Mouse (Mus musculus) embryonic facial prominence, embryonic 13.5 days (tissue): ENCODE measurements at regions not wholly inside any gene's neighbourhood (a gene's known extent, or its start where the extent isn't known, plus 50 kb on each side); places are given as distances from the start of the nearest gene placed in this dataset.

Experiments used
- ATAC-seq: fragments of 200-750 bp; cut with Nextera tagmentation; 2 replicates; pipeline ENCODE4 v1.8.0; 2017; ENCODE audit warnings: low read depth; ENCODE audit not compliant: insufficient number of reproducible peaks, insufficient read depth, low FRiP score, low TSS enrichment
- H3K27ac ChIP-seq: fragments of 300-500 bp; sonication (generic); 2 replicates; pipeline ENCODE4 v1.5.1; 2015; ENCODE audit warnings: moderate library complexity, mild to moderate bottlenecking, inconsistent platforms
- H3K27me3 ChIP-seq: fragments of 300-500 bp; sonication (generic); 2 replicates; pipeline ENCODE4 v1.6.1; 2015; ENCODE audit warnings: mild to moderate bottlenecking, inconsistent platforms
- H3K36me3 ChIP-seq: fragments of 300-500 bp; sonication (generic); 2 replicates; pipeline ENCODE4 v1.6.1; 2015; ENCODE audit warnings: mild to moderate bottlenecking, inconsistent platforms
- H3K4me1 ChIP-seq: fragments of 300-500 bp; sonication (generic); 2 replicates; pipeline ENCODE4 v1.6.1; 2015; ENCODE audit warnings: inconsistent platforms
- H3K4me2 ChIP-seq: fragments of 300-500 bp; sonication (generic); 2 replicates; pipeline ENCODE4 v1.6.1; 2015; ENCODE audit warnings: moderate library complexity, mild to moderate bottlenecking, inconsistent platforms
- H3K4me3 ChIP-seq: fragments of 300-500 bp; sonication (generic); 2 replicates; pipeline ENCODE4 v1.5.1; 2015; ENCODE audit warnings: mild to moderate bottlenecking, inconsistent platforms
- H3K9ac ChIP-seq: fragments of 300-500 bp; sonication (generic); 2 replicates; pipeline ENCODE4 v1.6.1; 2015; ENCODE audit warnings: mild to moderate bottlenecking, inconsistent platforms
- H3K9me3 ChIP-seq: fragments of 300-500 bp; sonication (generic); 2 replicates; pipeline ENCODE4 v1.6.1; 2016; ENCODE audit warnings: inconsistent platforms
- WGBS: fragments of 180-500 bp; shearing (Covaris S2); methylation state at CpG from one replicate; pipeline ENCODE4 v1.1.7; 2015; ENCODE audit warnings: mixed read lengths; 5-methylcytosine and 5-hydroxymethylcytosine counted together

DNA sequence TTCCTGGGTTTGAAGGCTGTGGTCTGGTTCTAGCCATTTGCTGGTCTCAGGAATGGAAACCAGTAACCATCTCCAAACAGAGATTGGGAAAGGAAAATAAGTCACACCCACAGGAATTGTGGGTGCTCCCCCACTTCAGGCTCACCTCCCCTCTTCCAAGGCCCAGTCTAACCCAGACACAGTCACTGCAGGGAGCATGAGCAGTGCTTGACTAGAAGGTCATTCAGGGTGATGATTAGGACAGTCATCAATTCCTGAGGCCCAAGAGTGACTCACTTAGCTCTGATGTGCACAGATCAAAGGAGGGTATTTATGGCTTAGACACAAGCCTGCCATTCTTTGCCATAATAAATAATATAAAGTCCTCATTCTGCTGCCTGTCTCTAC is 120.4 kb downstream of the Tmem17 start:
- H3K27ac ChIP-seq = no peak overlapping the region

DNA sequence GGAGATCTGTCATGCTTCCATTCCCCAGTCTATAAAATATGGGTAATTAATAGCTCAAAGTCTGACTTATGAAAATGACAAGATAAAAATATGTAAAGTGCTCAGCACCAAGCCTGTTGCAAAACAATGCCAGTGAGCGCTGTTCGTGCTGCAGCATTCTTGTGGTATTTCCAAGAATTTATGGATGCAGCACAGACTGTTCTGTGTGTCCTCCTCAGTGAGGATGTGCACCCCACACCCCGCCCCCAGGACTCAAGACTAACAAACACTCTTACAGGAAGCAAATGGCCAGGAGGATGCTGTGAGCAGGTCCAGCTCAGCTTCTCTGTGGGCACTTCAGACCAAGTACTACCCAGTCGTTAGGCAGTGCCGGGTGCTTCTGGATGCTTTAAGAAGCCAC is 121.1 kb downstream of the Tmem17 start:
- H3K4me1 ChIP-seq = peaks cover 27% of the 10 kb centered on the region
- 63% methylated on average over 5 of the region's 5 CpGs for WGBS
- no peak overlapping the region for H3K4me3 ChIP-seq
- H3K9ac ChIP-seq = no peak overlapping the region
- no peak for ATAC-seq
- H3K36me3 ChIP-seq = no peaks in the 10 kb centered on the region
- no peak overlapping the region for H3K27ac ChIP-seq
- no peaks in the 10 kb centered on the region for H3K27me3 ChIP-seq
- H3K4me2 ChIP-seq = no peak overlapping the region
- no peaks in the 10 kb centered on the region for H3K9me3 ChIP-seq

More for the DNA sequence above, 120.4 kb downstream of the Tmem17 start:
- no peaks in the 10 kb centered on the region for H3K27me3 ChIP-seq
- no peak overlapping the region for H3K4me2 ChIP-seq
- no peak for ATAC-seq
- H3K36me3 ChIP-seq = no peaks in the 10 kb centered on the region
- no peak overlapping the region for H3K9ac ChIP-seq
- H3K4me3 ChIP-seq = no peak overlapping the region
- peaks cover 27% of the 10 kb centered on the region for H3K4me1 ChIP-seq
- no peaks in the 10 kb centered on the region for H3K9me3 ChIP-seq

DNA sequence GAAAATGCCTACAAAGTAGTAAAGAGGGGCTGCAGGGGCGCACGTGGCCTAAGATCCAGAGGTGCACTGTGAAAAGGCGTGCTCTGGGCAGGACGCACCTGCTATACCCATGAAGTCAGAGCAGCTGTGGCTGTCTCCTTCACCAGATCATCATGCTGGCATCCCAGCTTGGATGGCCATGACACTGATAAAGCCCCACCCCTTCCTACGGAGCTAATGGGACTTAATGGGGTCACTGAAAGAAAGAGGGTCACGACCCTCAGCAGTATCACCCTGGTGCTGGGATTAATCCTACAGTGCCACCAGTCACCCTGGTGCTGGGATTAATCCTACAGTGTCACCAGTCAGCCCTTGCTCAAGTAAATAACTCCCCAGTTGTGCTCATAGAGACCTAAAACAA is 122.1 kb downstream of the Tmem17 start:
- no peak overlapping the region for H3K4me3 ChIP-seq
- H3K9ac ChIP-seq = no peak overlapping the region
- H3K27me3 ChIP-seq = no peaks in the 10 kb centered on the region
- no peak overlapping the region for H3K4me2 ChIP-seq
- H3K4me1 ChIP-seq = peaks cover 27% of the 10 kb centered on the region
- no peak overlapping the region for H3K27ac ChIP-seq
- no peak for ATAC-seq
- WGBS = 59% methylated on average over 6 of the region's 6 CpGs
- H3K36me3 ChIP-seq = no peaks in the 10 kb centered on the region
- no peaks in the 10 kb centered on the region for H3K9me3 ChIP-seq

GRCm38 (mm10) chr11:22635021-22635420 is 123.1 kb downstream of the Tmem17 start:
- Histone ChIP-seq H3K36me3 (no peaks in the 10 kb centered on the region), H3K27me3 (no peaks in the 10 kb centered on the region), H3K9me3 (no peaks in the 10 kb centered on the region), H3K4me3 (no peak overlapping the region), H3K9ac (no peak overlapping the region), H3K27ac (no peak overlapping the region), H3K4me1 (peaks cover 20% of the 10 kb centered on the region), H3K4me2 (no peak overlapping the region)
- no peak for ATAC-seq
- 39% methylated on average over 2 of the region's 2 CpGs for WGBS

DNA sequence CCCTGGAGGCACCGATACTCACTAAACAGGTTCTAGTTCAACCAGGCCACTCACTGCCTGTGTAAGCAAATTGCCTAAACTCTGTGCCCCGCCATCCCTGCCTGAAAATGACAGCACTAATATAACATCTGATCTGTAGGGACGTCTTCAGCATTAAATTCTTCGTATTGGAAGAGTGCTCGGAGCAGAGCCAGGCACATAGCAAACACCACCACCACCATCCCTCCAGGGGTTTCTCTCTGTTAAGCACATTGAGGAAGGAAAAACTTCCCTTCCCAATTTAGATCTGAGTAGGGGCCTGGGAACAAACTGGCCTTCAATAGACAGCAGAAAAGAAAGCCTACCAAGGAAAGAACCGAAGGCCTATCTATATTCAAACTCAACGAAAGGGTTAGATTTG is 124.4 kb downstream of the Tmem17 start:
- H3K4me1 ChIP-seq = peaks cover 17% of the 10 kb centered on the region
- 60% methylated on average over 7 of the region's 7 CpGs for WGBS
- no peak overlapping the region for H3K4me2 ChIP-seq
- no peaks in the 10 kb centered on the region for H3K27me3 ChIP-seq
- H3K4me3 ChIP-seq = no peak overlapping the region
- H3K9ac ChIP-seq = no peak overlapping the region
- H3K27ac ChIP-seq = no peak overlapping the region; the same call in 1 of the 2 replicates
- no peaks in the 10 kb centered on the region for H3K9me3 ChIP-seq
- H3K36me3 ChIP-seq = no peaks in the 10 kb centered on the region
- ATAC-seq = no peak

- Histone ChIP-seq H3K27ac (no peak overlapping the region), H3K4me3 (no peak overlapping the region), H3K9ac (no peak overlapping the region; the same call in 1 of the 2 replicates), H3K27me3 (no peaks in the 10 kb centered on the region), H3K4me2 (no peak overlapping the region), H3K4me1 (peaks cover 13% of the 10 kb centered on the region), H3K36me3 (no peaks in the 10 kb centered on the region), H3K9me3 (no peaks in the 10 kb centered on the region)
- 82% methylated on average over 9 of the region's 9 CpGs for WGBS
- no peak for ATAC-seq
These were observed 125.1 kb downstream of the Tmem17 start for GRCm38 (mm10) chr11:22636761-22637557.

- Histone ChIP-seq H3K36me3 (no peaks in the 10 kb centered on the region), H3K4me3 (no peak overlapping the region), H3K27me3 (no peaks in the 10 kb centered on the region), H3K4me2 (no peak overlapping the region), H3K27ac (no peak overlapping the region), H3K4me1 (0 out of 2 replicates have a peak, but pooled peaks cover 8% of the 10 kb centered on the region), H3K9ac (no peak overlapping the region), H3K9me3 (no peaks in the 10 kb centered on the region)
- ATAC-seq = no peak
- 75% methylated on average over 6 of the region's 6 CpGs for WGBS
These were observed 126.3 kb downstream of the Tmem17 start for GRCm38 (mm10) chr11:22638171-22638570.

DNA sequence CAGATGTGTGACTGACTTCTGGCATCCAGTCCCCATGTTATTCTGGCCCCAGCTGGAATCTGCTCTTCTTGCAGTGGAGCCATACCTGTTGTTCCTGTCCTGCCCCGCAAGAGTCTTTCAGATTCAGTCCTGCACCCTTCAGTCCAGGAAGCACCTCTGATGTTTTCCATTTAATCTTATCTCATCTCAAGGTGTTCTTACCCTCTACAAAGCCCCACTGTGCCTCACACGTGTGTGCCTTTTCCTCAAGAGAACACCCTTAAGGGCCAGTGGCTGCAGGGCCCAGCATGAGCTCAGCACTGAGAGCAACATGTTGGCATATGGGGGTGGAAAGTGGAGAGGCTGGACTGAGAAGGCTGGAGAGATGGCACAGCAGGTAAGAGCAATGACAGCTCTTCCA is 126.8 kb downstream of the Tmem17 start:
- Histone ChIP-seq H3K4me3 (no peak overlapping the region), H3K36me3 (no peaks in the 10 kb centered on the region), H3K27ac (no peak overlapping the region), H3K9me3 (no peaks in the 10 kb centered on the region), H3K27me3 (no peaks in the 10 kb centered on the region), H3K4me1 (0 out of 2 replicates have a peak, but pooled peaks cover 8% of the 10 kb centered on the region), H3K9ac (no peak overlapping the region), H3K4me2 (no peak overlapping the region)
- ATAC-seq = no peak
- WGBS = 60% methylated on average over 2 of the region's 2 CpGs

DNA sequence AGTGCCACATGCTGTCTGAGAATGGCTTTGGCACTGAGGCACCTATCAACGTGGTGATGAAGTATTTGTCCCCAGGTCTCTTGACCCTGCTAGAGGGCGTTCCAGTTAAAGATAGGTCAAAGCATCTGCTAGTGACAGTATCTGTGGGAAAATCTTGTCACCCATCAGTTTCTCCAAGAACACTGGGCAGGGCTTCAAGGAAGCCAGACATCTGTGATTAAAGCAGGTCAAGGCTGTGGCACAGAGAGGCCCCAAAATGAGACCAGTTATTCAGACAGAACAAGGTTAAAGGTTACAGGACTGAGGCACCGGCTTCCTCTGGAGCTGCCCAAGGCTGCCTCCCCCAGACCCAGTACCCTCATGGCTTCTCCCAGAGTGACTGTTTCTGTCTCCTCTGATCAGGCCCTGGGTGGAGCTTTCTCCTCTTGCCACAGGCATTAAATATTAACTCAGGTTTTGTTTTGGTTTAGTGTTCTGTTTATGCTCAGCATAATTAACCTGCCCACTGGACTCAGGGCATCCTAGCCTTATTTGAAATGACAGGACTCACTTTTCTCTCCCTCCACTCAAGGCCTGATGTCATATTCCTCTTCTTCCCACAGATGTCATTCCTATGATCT is 128.6 kb downstream of the Tmem17 start:
- H3K4me1 ChIP-seq = 0 out of 2 replicates have a peak, but pooled peaks cover 8% of the 10 kb centered on the region
- H3K36me3 ChIP-seq = no peaks in the 10 kb centered on the region
- no peak for ATAC-seq
- 23% methylated on average over 3 of the region's 3 CpGs for whole genome bisulfite sequencing
- no peaks in the 10 kb centered on the region for H3K27me3 ChIP-seq
- H3K27ac ChIP-seq = no peak overlapping the region
- no peaks in the 10 kb centered on the region for H3K9me3 ChIP-seq
- no peak overlapping the region for H3K4me2 ChIP-seq
- no peak overlapping the region for H3K4me3 ChIP-seq
- no peak overlapping the region for H3K9ac ChIP-seq

DNA sequence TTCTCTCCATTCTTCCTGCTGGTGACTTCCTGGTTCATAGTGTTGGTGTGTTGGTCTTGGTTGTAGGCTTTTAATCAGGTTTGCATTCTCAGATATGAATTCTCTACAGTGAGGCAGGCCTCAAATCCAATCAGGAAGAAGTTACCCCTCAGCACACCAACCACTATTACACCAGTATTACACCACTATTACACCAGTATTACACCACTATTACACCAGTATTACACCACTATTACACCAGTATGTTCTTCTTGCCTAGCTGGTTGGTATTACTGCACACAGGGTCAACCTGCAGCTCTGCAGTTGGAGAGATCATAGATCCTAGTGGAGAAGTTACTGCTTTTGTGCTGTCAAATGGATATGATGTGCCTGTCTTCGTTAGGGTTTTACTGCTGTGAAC is 129.6 kb downstream of the Tmem17 start:
- 83% methylated on average over 1 of the region's 1 CpGs for WGBS
- ATAC-seq = no peak

GRCm38 (mm10) chr11:22644010-22644625 is 132.2 kb downstream of the Tmem17 start:
- Histone ChIP-seq H3K9me3 (no peaks in the 10 kb centered on the region), H3K4me1 (no peaks in the 10 kb centered on the region), H3K27ac (no peak overlapping the region), H3K4me2 (no peak overlapping the region), H3K9ac (no peak overlapping the region), H3K36me3 (no peaks in the 10 kb centered on the region), H3K27me3 (no peaks in the 10 kb centered on the region), H3K4me3 (no peak overlapping the region)
- WGBS = 58% methylated on average over 3 of the region's 3 CpGs
- no peak for ATAC-seq

More for the DNA sequence above, 129.6 kb downstream of the Tmem17 start:
- no peak overlapping the region for H3K4me2 ChIP-seq
- H3K27ac ChIP-seq = no peak overlapping the region
- H3K4me1 ChIP-seq = 0 out of 2 replicates have a peak, but pooled peaks cover 4% of the 10 kb centered on the region
- H3K27me3 ChIP-seq = no peaks in the 10 kb centered on the region
- H3K9ac ChIP-seq = no peak overlapping the region
- no peak overlapping the region for H3K4me3 ChIP-seq
- no peaks in the 10 kb centered on the region for H3K36me3 ChIP-seq
- H3K9me3 ChIP-seq = no peaks in the 10 kb centered on the region

GRCm38 (mm10) chr11:22644877-22645276 is 133.0 kb downstream of the Tmem17 start:
- H3K4me2 ChIP-seq = no peak overlapping the region
- 59% methylated on average over 1 of the region's 1 CpGs for WGBS
- no peak for ATAC-seq

More at GRCm38 (mm10) chr11:22644877-22645276, 133.0 kb downstream of the Tmem17 start:
- no peaks in the 10 kb centered on the region for H3K9me3 ChIP-seq
- no peaks in the 10 kb centered on the region for H3K36me3 ChIP-seq
- no peak overlapping the region for H3K9ac ChIP-seq
- H3K4me1 ChIP-seq = no peaks in the 10 kb centered on the region
- H3K27me3 ChIP-seq = no peaks in the 10 kb centered on the region
- no peak overlapping the region for H3K4me3 ChIP-seq
- no peak overlapping the region for H3K27ac ChIP-seq
